Mouse (Mus musculus): ENCODE measurements at regions not wholly inside any gene's neighbourhood (a gene's known extent, or its start where the extent isn't known, plus 50 kb on each side); places are given as distances from the start of the nearest gene placed in this dataset.

DNA sequence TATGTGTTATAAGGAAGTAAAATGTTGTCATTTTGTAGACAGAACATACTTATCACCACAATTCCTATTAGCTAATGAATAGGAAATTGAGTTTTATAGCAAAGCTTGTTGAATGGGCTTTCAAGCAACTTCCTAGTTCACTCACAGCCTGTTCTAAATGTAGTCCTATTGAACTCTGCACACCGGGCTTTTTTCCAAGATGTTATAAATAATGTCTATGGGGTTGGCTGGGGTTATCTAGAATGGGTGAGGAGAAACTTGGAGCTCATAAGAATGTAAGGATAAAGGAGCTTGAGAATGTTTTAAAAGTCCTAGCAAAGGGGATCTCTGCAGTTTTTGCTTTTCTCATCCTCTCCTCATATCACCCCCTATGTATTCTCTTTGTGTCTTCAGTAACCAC lies 1029.3 kb upstream of the Tenm4 start:
- no peak for TF ChIP-seq CTCF (IDR thresholded peaks at IDR 0.05; ENCODE audit: low read depth)
- TF ChIP-seq EP300 (IDR thresholded peaks at IDR 0.05; ENCODE audit: low read depth) = no peak

Data from liver, postnatal 0 days (tissue).